Mouse (Mus musculus) brain, embryonic 14.5 days (tissue): ENCODE measurements at regions not wholly inside any gene's neighbourhood (a gene's known extent, or its start where the extent isn't known, plus 50 kb on each side); places are given as distances from the start of the nearest gene placed in this dataset.

ENCODE experiments used
- CTCF ChIP-seq: fragments of 200-500 bp; IDR thresholded peaks from 2 replicates; pipeline ENCODE4 v1.5.1; 2012; ENCODE audit warnings: inconsistent platforms, mild to moderate bottlenecking, moderate library complexity, borderline replicate concordance; ENCODE audit not compliant: insufficient read depth, insufficient read length; ENCODE audit errors: extremely low read depth
- POLR2A ChIP-seq: fragments of 200-500 bp; IDR thresholded peaks from 2 replicates; pipeline ENCODE4 v1.6.1; 2012; ENCODE audit warnings: mild to moderate bottlenecking, inconsistent platforms, borderline replicate concordance; ENCODE audit not compliant: poor library complexity, insufficient read depth, insufficient read length, severe bottlenecking; ENCODE audit errors: extremely low read depth

DNA sequence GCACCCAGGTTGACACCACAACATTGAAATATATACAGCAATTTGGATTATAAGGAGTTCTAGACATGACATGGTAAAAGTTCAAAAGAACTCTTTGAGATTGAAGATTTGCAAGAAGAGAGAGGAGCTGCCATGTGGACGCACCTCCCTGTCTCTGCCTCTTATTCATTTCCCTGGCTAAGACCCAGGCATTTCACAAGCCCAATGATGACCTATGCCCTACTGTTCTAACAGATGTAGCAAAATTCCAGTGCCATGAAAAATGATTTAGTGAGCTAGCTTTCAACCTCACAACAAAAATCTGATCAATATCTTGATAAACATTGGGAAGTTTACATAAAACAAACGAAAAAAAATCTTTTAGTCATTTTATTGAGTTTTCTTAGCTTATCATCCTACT lies 123.7 kb upstream of the Ccn2 start:
- no peak for TF ChIP-seq POLR2A
- no peak for TF ChIP-seq CTCF
